ENCODE assay signal across 8 mouse cellular contexts in the genomic region with DNA sequence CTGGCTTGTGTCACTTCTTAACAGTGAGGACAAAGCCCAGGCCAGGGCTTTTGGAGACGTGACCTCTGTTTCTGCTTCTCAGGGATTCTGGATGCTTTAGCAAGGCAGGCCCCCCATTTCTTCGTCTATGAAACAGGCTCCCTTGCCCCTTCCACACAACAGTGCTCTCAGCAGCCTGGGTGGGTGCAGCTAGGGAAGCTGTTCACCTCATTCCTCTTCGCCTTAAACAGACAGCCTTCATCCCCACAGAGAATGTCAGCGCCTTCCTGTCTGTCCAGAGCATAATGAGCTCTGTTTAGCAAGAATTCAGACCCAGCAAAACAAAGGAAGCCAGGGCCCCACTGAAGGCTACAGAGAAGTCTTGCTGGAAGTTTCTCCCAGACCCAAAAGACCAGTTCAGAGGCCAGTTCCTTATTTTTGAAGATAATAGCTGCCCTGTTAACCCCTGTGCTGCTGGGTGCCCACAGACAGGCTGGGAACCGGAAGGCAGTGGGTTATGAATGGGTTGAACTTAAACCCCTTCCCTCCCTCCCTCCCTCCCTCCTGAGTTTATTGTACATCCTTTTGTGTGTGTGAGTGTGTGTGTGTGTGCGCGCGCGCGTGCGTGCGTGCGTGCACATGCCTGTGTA. TPM values are rescaled to one million over a fixed set of nuclear protein-coding genes. Genes with fewer than 3 reads are reported as not detected.
A peak's percentile ranks its signal among the peaks of the same experiment; 100 is the strongest.
DNase-seq lines count a peak whose midpoint lies in the region; TF ChIP-seq lines count a peak whose summit lies in the region.

No protein-coding gene starts in this region.

- TF ChIP-seq POLR2A in bone marrow macrophage, adult 2 months (IDR thresholded peaks at IDR 0.05; ENCODE audit: borderline replicate concordance, low read depth, low read length) = no peak

- no peaks in the 10 kb centered on the region for H3K79me2 ChIP-seq in macrophage (ENCODE audit: inconsistent target)

- no peak for TF ChIP-seq CTCF in bone marrow macrophage, adult 2 months (IDR thresholded peaks at IDR 0.05; ENCODE audit: low read depth, low read length)

- no peaks in the 10 kb centered on the region for H3K36me3 ChIP-seq in macrophage (ENCODE audit: inconsistent target)

- 0 out of 2 replicates have a peak overlapping the region, but pooled peaks have one; percentile 3 for H3K4me3 ChIP-seq in bone marrow macrophage, adult 2 months (ENCODE audit: insufficient read depth, low read length)
- no peak overlapping the region for H3K4me3 ChIP-seq in macrophage (ENCODE audit: inconsistent target)

- peak; percentile 59 for DNase-seq in CD4-positive helper T cell, adult 2 months (ENCODE audit: low read depth, low spot score)
- DNase-seq in heart, adult 9 months (ENCODE audit: low spot score in 2 of 2) = peak; percentile 46 to 66
- peak; percentile 56 for DNase-seq in kidney, postnatal 10 days
- DNase-seq in frontal cortex, adult 2 months (ENCODE audit: extremely low spot score in 1 of 2, low spot score in 1 of 2) = no peak
- no peak for DNase-seq in urinary bladder, postnatal 36 days (ENCODE audit: low spot score in 2 of 2)
- no peak for DNase-seq in ovary, postnatal 36 days (ENCODE audit: low spot score)

- 10% methylated on average over 5 of the region's 13 CpGs for WGBS in macrophage (ENCODE audit: missing documents)

- peak overlapping the region; percentile 92 for H3K27ac ChIP-seq in bone marrow macrophage, adult 2 months (ENCODE audit: insufficient read depth, low read depth, low read length)
- peak overlapping the region; percentile 69 for H3K27ac ChIP-seq in macrophage

- peaks cover 49% of the 10 kb centered on the region for H3K4me1 ChIP-seq in bone marrow macrophage, adult 2 months (ENCODE audit: control insufficient read depth, insufficient read depth, low read length)

RNA-seq across cellular contexts. Expression of a gene that starts 47.3 kb away (rescaled TPM):
- polyA plus RNA-seq in bone marrow macrophage, adult 2 months (2012; ENCODE audit: insufficient read depth, insufficient read length, missing spikeins) = 22.8 and 25.0 TPM in 2 replicates
- total RNA-seq in macrophage (2018; cell fraction: chromatin; rRNA removed) = 100 to 1,000 TPM in 3 of 26 experiments, 10 to 100 TPM in 21, 1 to 10 TPM in 2; 7.5 to 167 (median 54.1) TPM
- total RNA-seq in macrophage (2018; cell fraction: cytosol; rRNA removed) = 10 to 100 TPM; 21.8 to 48.8 (median 35.8) TPM
- 100 to 1,000 TPM in 1 of 26 experiments, 10 to 100 TPM in 25; 15.2 to 116 (median 43.2) TPM for total RNA-seq in macrophage (2018; cell fraction: nucleus; rRNA removed)
- polyA plus RNA-seq in macrophage (2018) = 25.1 to 36.4 TPM (median 27.4 TPM) in 3 replicates
- polyA plus RNA-seq in frontal cortex, adult 2 months (2012; rRNA removed) = 57.7 and 59.8 TPM in 2 replicates

Comparison
In these comparisons a context has a peak if more than half of its experiments do, and no peak if none do; other contexts are left out.
1. DNase-seq: peak in CD4-positive helper T cell, adult 2 months (single experiment), heart, adult 9 months (2 of 2) and kidney, postnatal 10 days (single experiment); none in frontal cortex, adult 2 months (0 of 2), urinary bladder, postnatal 36 days (0 of 2) and ovary, postnatal 36 days (single experiment).